Mouse (Mus musculus) kidney, adult 11 months (tissue): Measurements from ENCODE around the gene 4930558C23Rik.
A peak's percentile ranks its signal among the peaks of the same experiment; 100 is the strongest.
"Not testable (repeated sequence)": the region's sequence is repeated elsewhere in the genome, so short reads cannot be mapped to it uniquely, and the experiment has no call there.

Source experiments
- DNase-seq: peaks from one replicate; pipeline ENCODE4 v3.0.0; 2022

4930558C23Rik gene

GRCm38 (mm10) chr3:95402741-95403140 lies at the start of gene 4930558C23Rik:
4930558C23Rik (minus strand) TSS chr3:95402841.
- DNase-seq = no peak

DNA sequence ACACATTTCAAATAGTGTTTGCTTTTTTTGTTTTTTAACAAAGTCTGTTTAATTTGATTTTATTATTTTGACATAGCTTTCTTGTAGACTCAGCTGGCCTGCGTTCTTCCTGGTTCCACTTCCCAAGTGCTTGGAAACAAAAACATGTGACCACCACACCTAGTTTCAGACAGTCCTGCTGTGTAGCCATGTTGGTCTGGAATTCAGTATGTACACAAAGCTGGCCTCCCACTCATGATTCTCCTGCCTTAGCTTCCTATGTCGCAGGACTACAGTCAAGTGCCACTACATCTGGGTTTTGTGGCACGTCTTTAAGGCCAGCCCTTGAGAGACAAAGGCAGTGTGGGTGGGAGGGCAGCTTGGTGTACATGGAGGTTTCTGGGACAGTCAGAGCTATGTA lies 48.3 kb upstream of the 4930558C23Rik start:
- no peak for DNase-seq

DNA sequence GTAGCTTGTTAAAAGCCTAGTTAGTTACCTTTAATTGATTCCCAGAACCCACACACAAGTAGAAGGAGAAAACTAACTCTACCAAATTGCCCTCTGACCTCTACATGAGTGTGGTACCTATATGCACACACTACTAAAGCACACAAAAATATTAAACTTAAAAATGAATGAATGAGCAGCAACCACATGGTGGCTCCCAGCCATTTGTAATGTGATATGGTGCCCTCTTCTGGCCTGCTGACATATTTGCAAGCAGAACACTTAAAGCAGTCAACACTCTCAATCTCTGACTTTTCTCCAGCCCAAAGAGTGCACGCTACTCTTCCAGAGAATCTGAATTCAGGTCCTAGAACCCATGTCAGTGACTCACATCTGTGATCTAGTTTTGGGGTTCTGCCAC lies 47.8 kb upstream of the 4930558C23Rik start:
- DNase-seq = no peak

DNA sequence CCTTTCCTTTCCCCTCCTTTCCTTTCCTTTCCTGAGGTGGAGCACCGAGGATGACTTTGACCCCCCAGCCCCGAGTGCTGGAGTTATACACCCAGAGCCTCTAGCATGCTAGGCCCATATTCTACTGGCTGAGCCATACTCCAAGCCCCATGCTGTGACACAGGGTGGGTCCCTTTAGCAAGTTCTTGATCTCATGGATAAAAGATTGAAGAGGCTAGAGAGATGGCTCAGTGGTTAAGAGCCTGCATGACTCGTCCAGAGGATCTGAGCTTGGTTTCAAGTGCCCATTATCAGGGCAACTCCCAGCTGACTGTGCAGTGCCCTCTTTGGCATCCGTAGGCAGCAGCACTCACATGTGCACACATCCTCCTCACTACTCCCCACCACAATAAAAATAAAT lies 42.7 kb upstream of the 4930558C23Rik start:
- no peak for DNase-seq

DNA sequence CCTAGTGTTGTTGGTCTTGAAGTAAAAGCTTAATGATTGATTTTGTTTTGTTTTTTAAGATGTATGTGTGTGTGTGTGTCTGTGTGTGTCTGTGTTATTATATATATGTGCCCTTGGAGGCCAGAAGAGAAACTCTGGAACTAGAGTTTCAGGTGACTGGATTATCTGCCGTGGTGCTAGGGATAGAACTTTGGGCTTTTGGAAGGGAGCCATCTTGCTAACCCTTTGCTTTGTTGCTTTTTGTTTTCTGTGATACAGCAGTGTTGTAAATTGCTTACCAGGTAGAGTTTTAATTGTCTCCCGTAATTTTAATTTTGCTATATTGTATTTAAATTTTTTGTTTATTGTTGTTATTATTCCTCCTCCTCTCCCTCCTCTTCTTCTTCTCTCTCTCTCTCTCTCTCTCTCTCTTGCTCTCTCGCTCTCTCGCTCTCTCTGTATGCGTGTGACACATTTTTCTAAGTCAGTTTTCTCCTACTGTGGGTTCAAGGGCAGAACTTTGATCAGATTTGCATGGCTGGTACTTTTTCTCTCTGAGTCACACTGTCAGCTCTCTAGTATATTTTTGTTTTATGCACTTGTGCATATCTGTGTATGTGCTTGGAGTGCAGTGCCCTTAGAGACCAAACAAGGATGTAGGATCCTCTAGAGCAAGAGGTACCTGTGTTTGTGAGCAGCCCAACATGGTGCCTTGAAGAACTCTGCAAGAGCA lies 39.9 kb upstream of the 4930558C23Rik start:
- DNase-seq = no peak

DNA sequence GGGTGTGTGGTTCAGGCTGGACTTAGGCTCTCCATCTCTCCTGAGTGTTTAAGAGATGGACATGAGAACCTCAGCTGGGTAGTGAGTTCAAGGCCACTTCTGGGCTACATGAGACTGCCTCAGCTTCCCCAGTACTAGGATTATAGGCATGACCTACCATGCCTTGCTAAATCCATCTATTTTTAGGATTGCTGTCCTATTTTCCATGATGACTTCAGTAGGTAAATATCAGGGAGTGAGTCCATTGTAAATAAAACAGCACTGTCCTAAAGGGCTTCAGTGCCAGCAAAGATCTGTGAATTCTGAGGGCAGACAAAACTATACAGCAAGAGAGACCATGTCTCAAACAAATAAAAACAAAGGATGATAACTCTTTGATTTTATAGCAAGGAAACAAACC lies 37.0 kb upstream of the 4930558C23Rik start:
- no peak for DNase-seq

DNA sequence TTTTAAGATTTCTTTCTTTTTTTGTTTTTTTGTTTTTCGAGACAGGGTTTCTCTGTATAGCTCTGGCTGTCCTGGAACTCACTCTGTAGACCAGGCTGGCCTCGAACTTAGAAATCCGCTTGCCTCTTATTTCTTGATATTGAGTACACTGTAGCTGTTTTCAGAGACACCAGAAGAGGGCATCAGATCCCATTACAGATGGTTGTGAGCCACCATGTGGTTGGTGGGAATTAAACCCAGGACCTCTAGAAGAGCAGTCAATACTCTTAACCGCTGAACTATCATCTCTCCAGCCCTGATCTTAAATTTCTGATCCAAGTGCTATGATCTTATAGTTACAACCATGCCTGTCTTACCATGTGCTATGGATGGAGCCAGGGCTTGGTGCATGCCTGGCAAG lies 36.0 kb upstream of the 4930558C23Rik start:
- not testable (repeated sequence) for DNase-seq

- no peak for DNase-seq
These were observed 32.9 kb upstream of the 4930558C23Rik start for GRCm38 (mm10) chr3:95435561-95435960.

GRCm38 (mm10) chr3:95434983-95435370 lies 32.3 kb upstream of the 4930558C23Rik start:
- no peak for DNase-seq

- DNase-seq = peak; percentile 97
These were observed 31.7 kb upstream of the 4930558C23Rik start, which contains the start of gene Arnt for GRCm38 (mm10) chr3:95434136-95434982. Arnt (plus strand) TSS chr3:95434388.

- no peak for DNase-seq
These were observed 30.8 kb upstream of the 4930558C23Rik start for GRCm38 (mm10) chr3:95433301-95433915.

- DNase-seq = not testable (repeated sequence)
These were observed 25.8 kb upstream of the 4930558C23Rik start for GRCm38 (mm10) chr3:95428423-95428822.

DNA sequence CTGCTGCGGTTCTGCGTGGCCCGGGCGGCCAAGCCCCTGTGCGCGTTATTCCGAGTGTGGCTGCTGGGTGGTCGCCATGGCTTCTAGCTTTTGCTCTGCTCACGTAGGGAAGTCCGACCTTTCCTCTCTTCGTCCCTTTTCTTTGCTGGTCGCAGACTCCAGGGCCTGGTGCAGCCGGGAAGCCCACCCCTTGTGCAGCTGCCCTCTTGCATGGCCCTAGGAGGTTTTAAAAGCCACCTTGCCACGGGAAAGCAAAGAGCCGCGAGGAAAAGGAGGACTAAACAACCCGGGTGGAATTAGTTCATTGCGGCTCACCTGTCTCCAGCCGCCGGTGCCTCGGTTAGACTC lies 25.2 kb upstream of the 4930558C23Rik start:
- DNase-seq = not testable (repeated sequence)

DNA sequence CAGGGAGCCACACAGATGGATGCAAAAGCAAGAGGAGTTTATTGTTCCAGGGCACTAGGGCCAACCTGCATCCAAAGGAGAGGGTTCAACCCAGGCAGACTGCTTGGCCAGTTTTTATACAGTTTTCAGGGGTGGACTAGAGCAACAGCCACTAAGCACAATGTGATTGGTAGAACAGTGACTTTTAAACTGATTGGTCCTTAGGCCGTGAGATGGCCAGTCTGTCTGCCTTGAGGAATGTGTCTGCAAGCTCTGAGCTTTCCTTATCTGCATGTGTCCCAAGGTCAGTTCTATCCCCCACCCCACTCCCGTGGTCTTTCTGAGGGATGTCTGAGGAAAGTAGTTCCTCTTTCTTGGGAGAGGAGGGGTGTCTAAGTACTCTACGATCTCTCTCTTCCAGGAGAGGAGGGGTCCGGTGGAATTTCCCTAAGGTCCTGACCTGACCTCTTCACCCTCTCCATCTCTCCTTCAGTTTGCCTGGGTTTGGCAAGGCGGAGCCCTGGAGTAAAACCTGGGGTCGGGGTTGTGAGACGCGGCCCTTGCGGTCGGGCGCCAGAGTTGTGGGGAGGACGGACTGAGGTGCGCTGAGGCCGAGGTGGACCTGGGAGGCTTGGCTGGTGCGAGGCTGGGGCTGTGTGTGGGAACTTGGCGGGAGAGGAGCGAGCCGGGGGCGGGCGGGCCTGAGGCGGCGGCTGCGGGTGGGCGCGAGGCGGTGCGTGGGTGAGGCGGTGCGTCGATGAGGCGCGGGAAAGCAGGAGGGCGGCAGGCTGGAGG lies 24.7 kb upstream of the 4930558C23Rik start:
- DNase-seq = not testable (repeated sequence)

- DNase-seq = not testable (repeated sequence)
These were observed 23.8 kb upstream of the 4930558C23Rik start for GRCm38 (mm10) chr3:95426476-95426875.

DNA sequence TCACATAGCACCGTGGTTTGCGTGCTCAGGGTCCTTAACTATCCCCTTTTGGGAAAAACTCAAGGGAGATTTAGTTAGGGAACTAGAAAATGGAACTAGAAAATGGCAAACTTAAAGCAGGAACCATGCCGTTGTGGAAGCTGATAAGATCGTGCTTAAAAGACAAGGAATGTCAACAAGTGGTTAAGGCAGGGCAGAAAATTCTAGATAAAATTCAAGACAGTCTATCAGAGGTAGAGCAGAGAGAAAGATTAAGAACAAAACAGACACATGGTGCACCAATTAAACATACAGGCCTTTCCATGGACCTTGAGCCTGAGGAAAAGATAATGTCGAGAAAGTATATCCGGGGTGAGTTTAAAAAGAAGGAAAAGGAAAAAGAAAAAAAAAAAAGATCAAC lies 15.2 kb upstream of the 4930558C23Rik start:
- no peak for DNase-seq

DNA sequence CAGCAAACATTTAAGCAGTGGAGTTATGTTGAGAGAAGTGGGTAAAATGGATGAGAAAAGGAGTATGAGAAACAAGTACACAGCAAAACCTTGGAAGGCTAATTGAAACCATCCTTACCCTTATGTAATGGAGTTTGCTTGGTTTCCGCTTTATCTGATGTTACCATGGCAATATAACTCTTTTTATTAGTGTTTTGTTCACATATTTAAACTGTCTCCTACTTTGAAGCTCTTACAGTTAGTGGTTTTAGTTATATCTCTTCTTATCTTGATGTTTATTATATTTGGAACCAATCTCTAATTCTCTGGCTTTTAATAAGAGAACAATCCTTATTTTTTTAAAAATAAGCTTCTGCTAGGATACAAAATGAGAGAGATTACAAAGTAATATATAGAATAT lies 9.6 kb upstream of the 4930558C23Rik start:
- DNase-seq = no peak

DNA sequence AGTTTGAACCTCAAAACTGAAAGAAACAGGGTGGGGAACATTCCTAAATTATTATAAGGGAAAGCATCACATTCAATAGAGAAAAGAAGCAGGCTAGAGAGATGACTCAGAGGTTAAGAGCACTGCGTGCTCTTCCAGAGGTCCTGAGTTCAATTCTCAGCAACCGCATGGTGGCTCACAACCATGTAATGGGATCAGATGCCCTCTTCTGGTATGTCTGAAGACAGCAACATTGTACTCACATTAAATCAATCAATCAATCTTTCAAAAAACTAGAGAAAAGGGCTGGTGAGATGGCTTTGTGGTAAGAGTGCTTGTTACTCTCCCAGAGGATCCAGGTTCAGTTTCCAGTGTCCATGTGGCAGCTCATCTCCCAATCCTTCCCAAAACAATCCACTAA lies 6.2 kb upstream of the 4930558C23Rik start:
- no peak for DNase-seq

GRCm38 (mm10) chr3:95407728-95408127 lies 5.1 kb upstream of the 4930558C23Rik start:
- DNase-seq = no peak

- no peak for DNase-seq
These were observed 8.3 kb downstream of the 4930558C23Rik start for GRCm38 (mm10) chr3:95394385-95394784.

GRCm38 (mm10) chr3:95385401-95386075 lies 17.1 kb downstream of the 4930558C23Rik start:
- DNase-seq = no peak

GRCm38 (mm10) chr3:95373208-95373607 lies 29.4 kb downstream of the 4930558C23Rik start:
- no peak for DNase-seq
